Mouse (Mus musculus) WW6 (cell line): Measurements from ENCODE around the gene Gm20388.
"Not testable (repeated sequence)": the region's sequence is repeated elsewhere in the genome, so short reads cannot be mapped to it uniquely, and the experiment has no call there.

ENCODE experiments used
- DNase-seq: peaks from one replicate; pipeline ENCODE4 v3.0.0-alpha.2; 2013; ENCODE audit warnings: low read depth, low spot score

The Gm20388 gene

DNA sequence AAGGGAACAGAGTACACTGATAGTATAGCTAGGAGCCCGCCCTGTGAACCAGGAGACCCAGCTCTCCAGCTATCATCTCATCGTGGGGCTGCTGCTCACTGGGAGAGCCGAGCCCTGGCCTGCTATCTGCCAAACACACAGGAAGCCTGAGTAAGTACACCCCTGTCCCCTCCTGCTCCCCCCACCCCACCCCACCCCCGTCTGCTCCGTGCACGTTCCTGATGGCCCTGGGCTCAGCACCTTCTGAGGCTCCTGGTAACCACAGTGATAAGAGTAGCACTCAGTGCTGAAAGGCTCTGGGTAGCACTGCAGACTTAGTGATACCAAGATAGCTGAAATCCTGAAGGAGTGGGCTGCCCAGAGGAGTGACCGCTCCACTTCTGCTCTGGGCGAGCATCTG, 4068.3 kb downstream of the Gm20388 start:
- no peak for DNase-seq

DNA sequence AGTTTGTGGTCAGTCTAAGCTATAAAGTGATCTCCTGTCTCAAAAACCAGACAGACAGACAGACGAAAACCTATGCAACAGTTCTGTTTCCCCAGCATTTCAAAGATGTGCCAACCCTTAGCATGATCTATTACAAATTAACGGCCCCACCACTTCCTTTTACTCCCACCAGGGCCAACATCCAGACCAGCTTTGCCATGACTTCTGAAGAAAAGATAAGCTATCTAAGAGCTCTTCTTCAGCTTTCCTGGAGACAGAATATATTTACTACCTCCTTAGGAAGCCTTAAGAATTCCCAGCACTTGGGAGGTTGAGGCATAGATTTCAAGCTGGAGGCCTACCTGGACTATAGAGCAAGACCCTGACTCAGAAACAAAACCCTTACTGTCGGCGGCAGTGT, 4069.6 kb downstream of the Gm20388 start:
- DNase-seq: no peak

DNA sequence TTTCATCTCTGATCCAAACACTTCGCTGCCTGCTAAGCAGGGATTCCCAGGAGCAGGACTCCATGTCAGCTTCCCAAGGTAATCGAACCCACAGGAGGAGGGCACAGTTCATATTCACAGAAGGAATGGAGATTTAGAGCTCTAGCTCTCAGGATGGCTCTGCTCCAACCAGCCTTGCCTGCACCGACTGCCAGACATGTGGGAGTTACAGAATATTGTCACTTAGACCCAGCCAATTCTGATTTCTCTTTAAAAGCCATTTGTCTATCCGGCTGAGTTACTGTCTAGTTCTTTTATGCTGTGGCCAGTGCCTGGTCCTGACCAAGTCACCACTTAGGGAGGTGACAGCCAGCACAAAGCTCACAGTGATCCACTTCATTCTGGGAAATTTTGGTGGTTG, 4071.0 kb downstream of the Gm20388 start:
- DNase-seq: no peak

DNA sequence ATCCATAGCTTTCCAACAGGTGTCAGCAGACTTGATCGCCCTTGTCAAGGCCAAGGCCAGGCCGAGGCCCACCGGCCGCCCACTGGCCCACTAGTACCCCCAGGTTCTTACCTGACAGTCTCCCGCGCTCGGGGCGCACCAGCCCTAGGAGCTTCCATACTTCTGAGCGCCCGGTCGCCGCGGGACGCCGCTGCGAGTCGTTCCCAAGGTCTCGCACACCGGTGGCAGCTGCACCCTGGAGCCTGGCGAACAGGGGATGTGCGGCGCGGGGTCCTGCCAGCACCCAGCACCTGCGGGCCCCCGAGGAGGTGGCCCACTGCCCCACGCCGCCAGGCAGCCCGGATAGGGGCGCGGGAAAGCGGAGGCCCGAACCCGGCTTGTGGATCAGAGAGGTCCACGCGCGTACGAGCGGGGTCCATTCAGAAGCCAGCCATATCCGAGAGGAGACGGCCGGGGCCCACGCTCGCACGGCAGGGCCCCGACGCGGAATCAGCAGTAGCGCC, 4071.7 kb downstream of the Gm20388 start:
- peak; percentile 24 for DNase-seq

DNA sequence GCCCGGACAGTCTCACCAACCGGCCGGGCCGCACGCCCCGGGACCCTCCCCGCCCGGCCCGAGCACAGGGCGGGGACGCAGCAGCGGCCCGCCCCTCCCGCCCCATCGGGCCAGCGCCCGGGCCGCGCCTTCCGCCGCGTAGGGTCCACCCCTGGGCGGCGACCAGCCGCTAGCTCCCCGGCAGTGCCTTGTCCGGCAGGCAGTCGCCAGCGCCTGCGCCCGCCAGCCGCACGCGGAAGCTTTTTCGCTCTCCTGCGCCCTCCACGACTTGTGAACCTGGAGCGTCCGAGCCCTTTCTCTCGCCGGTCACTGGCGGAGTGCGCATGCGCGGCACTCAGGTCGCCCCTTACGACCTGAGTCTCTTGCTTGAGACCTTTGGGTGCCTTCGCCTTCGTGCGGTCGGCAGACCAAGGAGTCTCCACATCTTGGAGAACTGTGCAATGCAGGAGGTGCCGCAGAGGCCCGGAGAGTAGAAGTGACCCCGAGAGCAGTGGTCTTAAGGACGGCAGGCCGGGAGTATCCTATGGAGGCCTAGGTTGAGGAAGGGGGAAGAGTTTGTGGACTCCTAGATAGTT, 4072.3 kb downstream of the Gm20388 start, which contains the start of gene Abcb10:
Gene Abcb10, minus strand, starts transcription at position 297 of the 575 bp plus-strand sequence.
- DNase-seq: peak; percentile 76

DNA sequence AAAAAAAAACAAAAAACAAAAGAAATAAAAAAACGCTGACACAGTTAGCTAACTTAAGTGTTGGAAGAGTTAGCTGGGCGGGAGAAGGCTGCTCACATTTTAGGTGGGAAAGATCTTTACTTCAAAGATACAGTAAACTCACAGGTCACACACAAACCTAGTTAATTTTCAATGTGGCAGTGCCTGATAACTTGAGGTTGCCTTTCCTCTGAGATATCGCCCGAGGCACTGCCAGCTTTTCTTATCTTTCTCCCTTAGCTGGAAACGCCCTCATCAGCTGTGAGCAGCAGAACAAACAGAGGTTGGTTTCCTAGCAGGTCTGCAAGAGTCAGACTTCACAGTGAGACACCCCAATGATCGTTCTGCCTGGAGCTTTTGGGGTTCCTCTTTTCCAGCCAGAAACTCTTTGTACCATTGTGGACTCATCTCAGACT, 4078.0 kb downstream of the Gm20388 start:
- no peak for DNase-seq

DNA sequence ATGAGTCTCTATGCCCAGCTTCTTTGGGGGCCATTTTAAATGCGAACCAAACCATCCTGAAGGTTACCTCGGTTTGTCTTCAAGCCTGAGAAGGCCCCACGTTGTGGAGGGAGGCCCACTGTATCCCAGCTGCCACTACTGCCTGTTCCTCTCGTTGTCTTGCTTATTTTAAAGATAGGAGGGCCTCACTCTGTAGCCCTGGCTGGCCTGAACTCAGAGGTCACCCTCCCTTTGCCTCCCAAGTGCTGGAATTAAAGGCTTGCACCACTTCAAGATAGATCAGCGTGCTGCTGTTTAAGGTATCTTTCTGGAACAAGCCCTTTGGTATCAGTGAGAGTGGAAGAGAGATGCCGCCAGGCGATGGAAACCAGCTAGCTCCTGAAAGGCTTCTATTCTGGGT, 4078.5 kb downstream of the Gm20388 start:
- DNase-seq: no peak

DNA sequence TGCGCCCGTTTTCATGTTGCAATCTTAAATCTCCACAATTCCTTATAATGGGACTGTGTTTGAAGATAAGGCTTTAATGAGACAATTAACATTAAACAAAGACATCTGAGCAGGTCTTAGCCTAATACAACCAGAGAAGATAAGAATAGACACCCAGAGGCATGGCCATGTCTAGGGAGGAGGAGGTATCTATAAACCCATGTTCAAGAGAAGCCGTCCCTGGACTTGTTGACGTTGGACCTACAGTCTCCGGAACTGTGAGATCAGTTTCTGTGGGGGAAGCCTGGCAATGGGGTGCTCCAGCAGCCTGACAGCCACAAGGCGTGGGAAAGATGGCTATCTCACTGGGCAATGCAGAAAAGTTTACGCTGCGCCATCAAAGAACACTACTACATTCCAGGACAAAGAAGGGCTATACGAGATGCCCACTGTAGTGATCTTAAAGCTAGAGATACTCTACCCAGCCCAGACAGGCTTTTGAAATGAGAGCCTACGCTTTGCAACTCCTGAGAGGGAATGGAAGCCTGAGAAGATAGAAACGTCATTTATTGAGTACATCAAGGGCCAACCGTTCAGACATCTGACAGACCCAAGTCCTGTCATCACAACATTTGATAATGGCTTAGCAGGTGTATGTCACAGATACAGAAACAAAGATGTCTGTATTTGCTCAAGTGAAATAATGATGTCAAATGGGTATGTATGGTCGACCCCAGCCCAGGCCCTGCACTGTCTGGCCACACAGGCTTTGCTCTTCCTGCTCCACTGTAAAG, 4079.8 kb downstream of the Gm20388 start:
- DNase-seq: no peak

DNA sequence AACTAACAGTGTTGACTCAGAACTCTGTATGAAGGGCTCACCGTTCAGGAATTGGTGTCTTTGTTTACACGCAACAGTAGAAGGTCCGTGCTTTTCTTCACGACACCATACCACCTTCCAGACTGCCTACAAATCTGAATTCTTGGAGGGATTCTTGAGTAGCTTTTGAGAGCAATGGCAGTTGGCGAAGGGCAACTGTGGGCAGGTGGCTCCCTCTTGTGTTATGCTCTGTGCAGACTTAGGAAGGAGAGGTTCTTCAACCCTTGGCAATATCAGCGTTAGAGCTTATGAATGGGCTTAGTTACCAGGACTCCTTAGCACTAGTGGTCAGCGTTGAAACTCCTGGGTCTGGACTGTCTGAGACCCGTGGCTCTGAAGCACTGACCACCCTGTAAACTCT, 4081.9 kb downstream of the Gm20388 start:
- no peak for DNase-seq

DNA sequence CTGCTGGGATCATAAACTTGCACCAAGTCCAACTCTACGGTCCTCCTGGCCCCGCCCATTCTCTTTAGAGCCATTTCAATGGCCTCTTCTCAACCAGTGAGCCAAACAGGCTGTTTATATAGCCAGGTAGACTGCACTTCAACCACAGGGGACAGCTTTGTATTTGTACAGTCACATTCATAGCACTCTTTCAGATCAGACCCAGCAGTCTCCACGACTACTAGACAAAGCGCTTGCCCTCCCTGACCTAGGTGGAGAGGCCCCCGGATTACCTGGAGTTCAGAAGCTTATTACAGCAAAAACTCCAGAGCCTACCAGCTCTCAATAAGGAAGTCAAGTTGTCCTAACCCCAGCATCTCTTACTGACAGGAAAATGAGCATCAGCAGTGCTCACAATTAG, 4083.0 kb downstream of the Gm20388 start:
- no peak for DNase-seq

DNA sequence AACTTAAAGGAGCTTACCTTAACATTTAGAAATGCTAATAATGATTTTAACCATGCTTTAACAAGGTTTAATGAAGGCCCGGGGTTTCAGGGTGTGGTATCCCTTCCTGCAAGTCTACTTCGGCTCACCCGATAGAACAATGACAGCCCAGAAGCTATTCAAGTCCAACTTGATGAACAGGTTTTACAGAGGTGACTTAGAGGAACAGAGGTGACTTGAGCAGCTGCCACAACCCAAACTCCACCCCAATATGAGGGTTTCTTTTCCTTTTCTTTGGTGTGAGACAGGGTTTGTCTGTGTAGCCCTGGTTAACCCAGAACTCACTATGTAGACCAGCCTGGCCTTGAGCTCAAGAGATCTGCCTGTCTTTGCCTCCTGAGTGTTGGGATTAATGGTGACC, 4083.4 kb downstream of the Gm20388 start:
- DNase-seq: no peak

DNA sequence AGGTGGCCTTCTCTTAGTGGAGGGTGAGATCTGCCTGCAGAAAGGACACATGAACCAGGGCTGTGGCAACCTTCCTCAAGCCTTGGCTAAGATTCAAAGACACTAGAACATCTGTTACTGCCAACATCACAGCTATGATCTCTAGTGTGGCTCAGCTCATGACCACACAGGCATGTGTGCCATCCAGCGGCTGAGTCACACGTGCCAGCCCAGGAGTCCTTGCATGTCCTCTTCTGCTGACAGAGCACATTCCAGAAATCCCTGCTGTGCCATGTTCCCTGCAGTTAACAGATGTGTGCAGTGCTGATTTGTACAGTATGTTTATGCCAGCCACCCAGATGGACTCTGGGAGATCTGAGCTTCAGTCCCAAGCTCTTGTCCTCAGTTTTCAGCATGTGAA, 4088.9 kb downstream of the Gm20388 start:
- no peak for DNase-seq

DNA sequence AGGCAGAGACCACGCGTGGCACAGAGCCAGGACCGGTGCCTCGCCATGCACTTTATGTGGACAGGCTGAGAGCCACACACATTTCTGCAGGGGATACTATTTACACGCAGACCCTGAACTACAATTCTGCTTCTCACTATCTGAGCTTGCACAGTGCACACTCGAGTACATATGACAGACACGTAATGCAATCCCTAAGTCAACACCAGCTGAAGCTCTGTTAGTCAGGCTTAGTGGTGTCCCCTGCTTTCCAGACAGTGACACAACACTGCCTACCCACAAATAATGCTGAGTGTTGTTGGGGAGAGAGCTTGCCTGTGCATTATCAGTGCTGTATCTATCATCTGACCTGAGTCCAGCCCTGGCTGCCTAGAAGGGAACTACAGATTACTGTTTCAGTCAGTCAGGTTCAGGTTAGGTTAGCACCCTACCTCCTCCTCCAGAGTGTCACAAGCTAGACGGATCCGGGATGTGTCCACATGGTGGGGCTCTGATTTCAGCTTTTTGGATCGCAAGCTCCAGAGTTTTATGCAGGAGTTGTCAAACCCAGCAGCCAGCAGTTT, 4092.0 kb downstream of the Gm20388 start:
- no peak for DNase-seq

DNA sequence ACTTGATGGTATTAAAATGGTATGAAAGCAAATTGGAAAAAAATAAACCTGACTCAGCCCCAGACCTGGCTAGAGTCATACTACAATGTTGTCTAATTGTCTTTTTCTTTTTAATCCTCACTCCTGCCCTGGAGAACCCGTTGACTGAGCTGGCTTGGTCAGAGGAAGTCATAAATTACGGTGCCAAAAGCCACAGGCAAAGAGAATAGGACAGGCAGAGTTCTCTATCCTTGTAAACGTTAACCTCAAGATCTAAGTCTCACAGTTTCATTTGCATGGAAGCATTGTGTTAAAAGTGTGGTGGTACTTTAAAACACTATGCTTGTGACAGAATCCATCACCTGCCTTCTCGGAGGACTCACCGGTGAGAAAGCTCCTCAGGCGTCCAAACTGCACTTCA, 4097.2 kb downstream of the Gm20388 start:
- no peak for DNase-seq

DNA sequence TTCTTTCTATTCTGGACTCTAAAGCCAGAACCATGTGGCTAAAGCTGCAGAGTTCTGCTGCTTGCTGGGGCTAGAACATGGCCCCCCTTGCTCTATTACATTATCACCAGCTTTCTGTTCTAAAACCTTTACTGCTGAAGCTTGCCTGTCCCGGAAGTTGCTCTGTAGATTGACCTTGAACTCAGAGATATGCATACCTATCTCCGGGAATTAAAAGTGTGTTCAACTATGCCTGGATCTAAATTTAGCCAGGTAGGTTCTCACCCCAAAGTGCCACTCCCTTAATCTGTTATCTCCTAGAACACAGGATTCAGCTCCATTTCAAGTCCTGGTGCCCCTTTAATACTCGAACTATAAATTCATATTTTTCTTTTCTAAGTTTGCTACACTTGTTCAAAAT, 4100.9 kb downstream of the Gm20388 start:
- DNase-seq: no peak

DNA sequence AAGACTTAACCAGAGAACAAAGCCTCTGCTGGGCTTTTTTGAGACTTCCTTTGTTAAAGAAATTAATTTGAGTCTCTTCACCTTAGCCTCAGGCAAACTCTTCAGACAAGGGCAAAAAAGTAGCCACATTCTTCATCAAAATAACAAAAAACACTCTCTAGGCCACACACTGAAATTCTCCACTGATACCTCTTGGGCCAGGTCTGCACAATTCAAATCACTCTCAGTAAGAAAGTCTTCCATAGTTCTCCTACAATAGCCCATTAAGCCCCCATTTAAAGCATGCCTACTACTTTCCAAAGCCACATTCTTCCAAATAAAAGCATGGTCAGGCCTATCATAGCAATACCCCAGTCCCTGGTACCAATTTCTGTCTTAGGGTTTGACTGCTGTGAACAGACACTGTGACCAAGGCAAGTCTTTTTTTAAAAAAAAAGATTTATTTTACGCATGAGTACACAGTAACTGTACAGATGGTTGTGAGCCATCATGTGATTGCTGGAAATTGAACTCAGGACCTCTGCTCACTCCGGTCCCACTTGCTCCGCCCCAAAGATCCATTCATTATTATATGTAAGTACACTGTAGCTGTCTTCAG, 4101.4 kb downstream of the Gm20388 start:
- DNase-seq: no peak

DNA sequence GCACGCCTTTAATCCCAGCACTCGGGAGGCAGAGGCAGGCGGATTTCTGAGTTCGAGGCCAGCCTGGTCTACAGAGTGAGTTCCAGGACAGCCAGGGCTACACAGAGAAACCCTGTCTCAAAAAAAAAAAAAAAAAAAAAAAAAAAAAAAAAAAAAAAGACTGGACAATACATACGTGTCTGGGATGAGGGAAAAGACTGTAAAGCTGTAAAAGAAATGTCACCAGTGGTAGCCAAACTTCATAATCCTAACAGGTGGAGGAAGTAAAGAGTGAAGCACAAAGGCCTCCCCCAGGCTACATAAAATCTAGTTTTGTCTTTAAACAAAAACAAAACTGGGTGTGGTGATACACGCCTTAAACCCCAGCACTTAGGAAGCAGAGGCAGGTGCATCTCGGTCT, 4103.7 kb downstream of the Gm20388 start:
- not testable (repeated sequence) for DNase-seq

DNA sequence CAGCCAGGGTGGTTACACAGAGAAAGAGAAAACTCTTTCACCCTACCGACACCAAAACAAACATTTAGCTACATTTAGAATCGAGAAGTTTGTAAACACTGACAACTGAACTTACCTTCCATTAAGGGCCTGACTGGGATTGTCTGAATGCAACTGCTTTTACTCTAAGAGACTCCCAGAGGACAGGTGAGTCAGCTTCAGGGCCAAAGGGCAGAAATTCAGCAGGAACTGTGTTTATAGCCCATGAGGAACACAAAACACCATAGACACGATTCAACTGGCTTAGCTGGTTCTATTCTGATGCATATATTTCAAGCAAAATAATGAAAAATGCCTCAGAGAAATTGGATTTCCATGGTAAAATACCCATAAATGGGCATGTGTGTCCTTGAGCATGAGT, 4104.1 kb downstream of the Gm20388 start:
- DNase-seq: no peak

DNA sequence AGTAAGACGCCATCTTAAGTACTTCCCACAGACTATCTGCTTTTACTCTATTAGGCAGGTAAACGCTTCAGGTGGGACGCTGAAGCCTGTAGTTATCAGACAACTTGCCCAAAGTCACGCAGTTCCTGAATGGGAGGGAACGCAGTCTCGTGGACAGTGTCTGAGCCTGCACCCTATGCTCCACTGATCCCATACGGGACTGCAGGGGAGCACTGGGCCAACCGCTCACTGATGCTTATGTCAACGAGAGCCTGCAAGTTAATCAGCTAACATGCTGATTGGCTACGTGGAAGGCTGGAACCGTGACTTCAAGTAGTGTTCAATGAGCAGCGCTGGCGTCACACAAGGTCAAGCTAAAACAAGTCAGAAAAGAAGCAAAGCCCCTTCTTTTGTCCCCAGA, 4109.1 kb downstream of the Gm20388 start:
- no peak for DNase-seq

DNA sequence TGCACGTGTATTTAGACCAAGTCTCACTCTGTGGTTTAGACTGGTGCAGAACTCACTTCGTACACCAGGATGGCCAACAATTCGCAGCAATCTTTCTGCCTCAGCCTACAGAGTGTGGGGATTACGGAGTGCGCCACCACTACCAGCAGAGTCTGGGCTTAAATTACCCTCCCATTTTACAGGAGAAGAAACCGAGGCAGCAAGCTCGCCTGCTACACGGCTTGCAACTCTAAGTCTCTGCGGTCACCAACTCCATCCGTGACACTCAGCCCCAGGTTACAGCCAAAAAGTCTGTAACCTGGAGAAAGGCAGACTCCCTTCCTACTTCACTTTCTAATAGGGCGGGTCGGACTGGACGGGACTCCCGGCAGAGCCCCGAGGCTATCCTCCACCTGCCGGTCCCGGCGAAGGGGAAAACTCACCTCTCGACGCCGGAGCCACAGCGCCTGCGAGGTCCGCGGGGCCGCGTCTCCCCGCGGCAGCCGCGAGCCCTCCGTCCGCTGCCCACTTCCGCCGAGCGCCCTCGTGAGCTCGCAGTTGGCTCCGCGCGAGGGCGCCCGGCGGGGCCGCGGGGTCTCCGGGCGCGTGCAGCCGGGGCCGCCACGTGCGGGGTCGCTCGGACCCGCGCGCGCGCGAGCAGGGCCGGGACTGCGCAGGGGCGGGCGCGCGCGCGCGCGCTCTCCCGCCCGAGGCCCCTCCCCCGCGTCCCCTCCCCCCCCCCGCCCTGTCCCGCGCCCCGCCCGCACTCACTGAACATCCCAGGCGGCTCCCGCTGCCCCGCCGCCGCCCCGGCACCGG, 4110.0 kb downstream of the Gm20388 start:
- no peak for DNase-seq
